Mouse (Mus musculus) skeletal muscle tissue, adult 2 months (tissue): ENCODE measurements around the gene AL732309.1.

Experiments used
- DNase-seq: peaks from one replicate; pipeline ENCODE4 v3.0.0-alpha.2; 2012; ENCODE audit warnings: low read depth, low spot score

Gene AL732309.1

GRCm38 (mm10) chr2:25240310-25240709 lies 6.4 kb downstream of the AL732309.1 start:
- no peak for DNase-seq

DNA sequence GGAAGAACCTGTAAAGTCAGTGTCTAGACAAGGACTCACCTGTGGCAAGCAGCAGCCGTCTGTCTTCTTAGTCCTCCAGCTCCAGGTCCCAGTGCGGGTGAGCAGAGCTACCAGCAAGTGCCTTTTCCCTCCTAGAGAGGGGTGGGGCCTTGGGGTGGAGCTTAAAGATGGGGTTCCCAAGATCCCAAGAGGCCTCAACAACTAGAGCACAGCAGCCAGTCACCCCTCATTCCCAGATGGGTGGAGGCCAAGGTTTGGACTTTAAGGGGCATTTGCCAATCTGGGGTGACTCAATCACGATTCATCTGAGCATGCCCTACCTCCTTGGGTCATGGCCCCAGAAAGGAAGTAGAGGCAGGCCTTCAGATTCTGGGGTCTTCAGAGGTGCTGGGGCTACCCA lies 6.9 kb downstream of the AL732309.1 start:
- DNase-seq, result no peak

DNA sequence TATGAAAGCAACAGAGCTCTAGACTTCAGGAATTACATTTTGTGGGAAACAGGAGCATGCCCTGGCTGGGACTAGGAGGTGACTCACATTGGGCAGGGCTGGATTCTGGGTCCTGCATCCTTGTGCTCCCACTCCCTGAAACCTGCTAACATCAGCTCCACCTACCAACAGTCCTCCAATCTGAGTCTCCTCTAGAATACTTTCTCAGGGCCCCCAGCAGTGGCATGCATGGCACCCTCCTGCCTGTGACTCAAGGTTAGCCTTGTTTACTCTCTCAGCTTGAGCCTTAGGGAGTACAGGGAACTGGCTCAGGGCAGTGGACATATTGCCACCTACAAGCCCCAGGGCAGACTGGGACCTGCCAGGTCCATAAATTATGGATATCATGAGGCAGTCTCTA lies 8.6 kb downstream of the AL732309.1 start:
- DNase-seq, result no peak

- DNase-seq, result no peak
Measured at GRCm38 (mm10) chr2:25237522-25237921, 9.1 kb downstream of the AL732309.1 start.

DNA sequence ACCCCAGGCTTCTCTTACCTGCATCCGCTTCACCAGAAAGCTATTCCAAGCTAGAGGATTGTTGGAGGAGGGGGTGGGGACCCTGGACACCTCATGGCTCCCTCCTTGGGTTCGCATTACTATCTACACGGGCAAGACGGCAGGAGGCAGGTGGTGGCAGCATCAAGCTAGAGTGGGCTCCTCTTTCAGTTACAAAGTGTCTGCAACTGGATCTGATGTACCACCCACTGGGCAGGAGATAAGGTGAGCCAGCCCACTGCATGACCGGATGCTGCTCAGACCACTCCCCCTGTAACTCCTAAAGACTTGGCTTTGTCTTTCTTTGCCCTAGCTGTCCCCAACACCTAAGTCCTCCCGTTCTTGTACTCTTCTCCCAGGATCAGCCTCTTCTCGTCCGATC lies 10.0 kb downstream of the AL732309.1 start, which contains the start of gene Rnf224:
Gene Rnf224 (minus strand): TSS at position 174 of the 400 bp plus-strand sequence.
- no peak for DNase-seq

DNA sequence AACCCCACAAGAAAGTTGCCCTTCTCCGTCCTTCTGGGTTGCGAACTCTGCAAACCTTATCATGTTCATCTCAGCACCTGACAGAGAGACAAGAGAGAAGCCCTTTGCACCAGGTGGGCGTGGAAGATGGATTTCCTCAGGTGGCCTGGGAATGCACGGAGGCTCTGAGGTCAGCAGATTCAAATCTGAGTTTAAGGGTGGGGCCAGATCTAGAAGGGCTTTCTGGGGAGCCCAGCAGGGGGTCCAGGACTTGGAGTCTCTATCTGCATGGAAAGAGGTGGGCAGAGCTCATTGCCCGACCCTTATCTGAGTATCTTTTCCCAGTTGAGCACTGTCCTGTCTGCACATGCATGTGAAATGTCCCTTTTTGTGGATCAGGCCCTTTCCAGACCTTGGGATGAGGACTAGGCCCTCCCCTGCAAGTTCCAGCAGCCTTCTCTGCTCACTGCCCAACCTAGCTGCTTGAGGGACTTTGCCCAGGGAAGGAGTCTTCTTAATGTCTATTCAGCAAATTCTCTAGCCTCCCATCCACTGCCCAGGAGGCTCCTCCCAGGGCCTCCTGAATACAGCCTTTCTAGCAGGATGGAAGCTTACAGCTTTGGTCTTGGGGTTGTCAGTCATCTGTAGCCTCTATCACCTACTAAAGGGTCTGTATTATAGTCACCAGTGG lies 12.0 kb downstream of the AL732309.1 start:
- no peak for DNase-seq

- DNase-seq, result no peak
Measured at GRCm38 (mm10) chr2:25234050-25234449, 12.6 kb downstream of the AL732309.1 start, which contains the start of gene Slc34a3. TSS of gene Slc34a3 (minus strand) at chr2:25234364.

GRCm38 (mm10) chr2:25233421-25233820 lies 13.2 kb downstream of the AL732309.1 start:
- DNase-seq, result no peak

GRCm38 (mm10) chr2:25231038-25231437 lies 15.6 kb downstream of the AL732309.1 start:
- DNase-seq, result no peak

DNA sequence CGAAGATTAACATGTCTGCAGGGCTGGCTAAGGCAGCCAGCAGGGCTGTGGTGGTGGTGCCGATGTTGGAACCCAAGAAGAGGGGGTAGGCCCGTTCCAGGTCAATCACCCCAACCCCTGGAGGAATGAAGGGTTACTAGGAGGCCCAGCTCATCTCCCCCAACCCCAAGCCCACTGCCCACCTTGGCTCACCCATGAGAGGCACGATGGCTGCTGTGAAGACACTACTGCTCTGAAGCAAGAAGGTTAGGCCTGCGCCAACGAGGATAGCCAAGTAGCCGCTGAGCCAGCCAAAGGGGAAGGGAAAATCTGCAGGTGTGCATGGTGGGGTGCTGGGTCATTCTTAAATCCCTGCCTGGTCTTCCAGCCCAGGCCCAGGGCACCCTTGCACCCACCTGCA lies 16.1 kb downstream of the AL732309.1 start:
- DNase-seq, result no peak

- DNase-seq, result no peak
Measured at GRCm38 (mm10) chr2:25229582-25229981, 17.1 kb downstream of the AL732309.1 start.

- DNase-seq, result no peak
Measured at GRCm38 (mm10) chr2:25228995-25229530, 17.6 kb downstream of the AL732309.1 start.

DNA sequence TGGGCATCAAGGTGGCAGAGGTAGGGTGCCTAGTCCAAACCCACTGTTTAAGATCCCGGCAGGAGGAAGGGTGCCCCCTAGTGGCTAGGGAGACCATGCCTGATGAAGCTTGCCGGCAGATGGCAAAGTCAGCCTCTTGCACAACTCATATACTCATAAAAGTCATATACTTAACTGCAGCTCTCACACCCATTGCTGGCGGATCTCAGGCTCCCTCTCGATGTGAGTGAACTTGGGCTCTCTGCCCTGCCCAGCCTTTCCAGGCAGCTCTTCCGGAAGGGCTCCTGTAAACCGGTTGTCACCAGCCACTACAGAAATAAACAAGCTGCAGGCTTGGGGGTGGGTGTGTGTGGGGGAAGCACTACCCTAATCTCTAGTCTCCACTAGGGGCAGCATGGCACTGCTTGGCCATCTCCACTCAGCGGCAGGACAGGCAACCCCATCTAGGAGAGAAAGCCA lies 18.2 kb downstream of the AL732309.1 start:
- peak; percentile 88 for DNase-seq

- DNase-seq, result no peak
Measured at GRCm38 (mm10) chr2:25227406-25227805, 19.3 kb downstream of the AL732309.1 start.

DNA sequence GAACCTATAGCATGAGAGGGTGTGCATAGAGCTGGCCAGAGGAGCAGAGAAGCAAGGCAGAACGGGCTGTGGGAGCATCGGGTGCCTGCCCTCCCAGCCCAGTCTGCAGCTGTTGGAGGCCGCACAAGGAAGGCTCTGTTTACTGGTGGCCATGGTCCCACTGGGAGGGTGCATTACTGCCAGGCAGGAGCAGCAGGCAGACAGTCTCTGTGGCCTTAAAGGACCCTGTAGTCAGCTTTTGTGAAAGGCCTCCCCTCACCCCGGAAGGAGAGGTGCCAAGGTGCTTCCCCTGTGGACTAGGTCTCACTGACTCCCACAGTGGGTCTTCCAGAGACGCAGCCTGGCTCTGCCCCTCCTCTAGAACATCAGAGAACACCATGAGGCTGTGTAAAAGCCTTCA lies 19.8 kb downstream of the AL732309.1 start:
- peak; percentile 80 for DNase-seq

DNA sequence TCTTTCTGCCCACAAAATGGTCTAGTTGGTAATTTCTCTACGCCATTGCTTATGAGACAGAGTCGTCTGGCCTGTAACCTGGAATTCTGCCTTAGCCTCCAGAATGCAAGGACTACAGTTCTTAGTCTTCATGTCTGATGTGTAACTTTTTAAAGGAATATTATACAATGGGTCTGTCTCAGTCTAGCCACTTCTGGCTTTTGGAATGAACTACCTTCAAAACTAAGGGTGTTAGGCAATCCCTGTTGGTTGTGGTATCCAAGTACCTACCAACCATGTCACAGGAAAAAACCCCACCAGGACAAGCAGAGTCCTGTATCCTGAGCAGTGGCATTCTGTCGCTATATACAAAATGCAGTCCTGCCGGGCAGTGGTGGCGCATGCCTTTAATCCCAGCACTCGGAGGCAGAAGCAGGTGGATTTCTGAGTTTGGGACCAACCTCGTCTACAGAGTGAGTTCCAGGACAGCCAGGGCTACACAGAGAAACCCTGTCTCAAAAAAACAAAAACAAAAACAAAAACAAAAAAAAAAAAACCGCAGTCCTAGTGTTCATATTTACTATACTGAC lies 20.8 kb downstream of the AL732309.1 start:
- DNase-seq, result no peak

DNA sequence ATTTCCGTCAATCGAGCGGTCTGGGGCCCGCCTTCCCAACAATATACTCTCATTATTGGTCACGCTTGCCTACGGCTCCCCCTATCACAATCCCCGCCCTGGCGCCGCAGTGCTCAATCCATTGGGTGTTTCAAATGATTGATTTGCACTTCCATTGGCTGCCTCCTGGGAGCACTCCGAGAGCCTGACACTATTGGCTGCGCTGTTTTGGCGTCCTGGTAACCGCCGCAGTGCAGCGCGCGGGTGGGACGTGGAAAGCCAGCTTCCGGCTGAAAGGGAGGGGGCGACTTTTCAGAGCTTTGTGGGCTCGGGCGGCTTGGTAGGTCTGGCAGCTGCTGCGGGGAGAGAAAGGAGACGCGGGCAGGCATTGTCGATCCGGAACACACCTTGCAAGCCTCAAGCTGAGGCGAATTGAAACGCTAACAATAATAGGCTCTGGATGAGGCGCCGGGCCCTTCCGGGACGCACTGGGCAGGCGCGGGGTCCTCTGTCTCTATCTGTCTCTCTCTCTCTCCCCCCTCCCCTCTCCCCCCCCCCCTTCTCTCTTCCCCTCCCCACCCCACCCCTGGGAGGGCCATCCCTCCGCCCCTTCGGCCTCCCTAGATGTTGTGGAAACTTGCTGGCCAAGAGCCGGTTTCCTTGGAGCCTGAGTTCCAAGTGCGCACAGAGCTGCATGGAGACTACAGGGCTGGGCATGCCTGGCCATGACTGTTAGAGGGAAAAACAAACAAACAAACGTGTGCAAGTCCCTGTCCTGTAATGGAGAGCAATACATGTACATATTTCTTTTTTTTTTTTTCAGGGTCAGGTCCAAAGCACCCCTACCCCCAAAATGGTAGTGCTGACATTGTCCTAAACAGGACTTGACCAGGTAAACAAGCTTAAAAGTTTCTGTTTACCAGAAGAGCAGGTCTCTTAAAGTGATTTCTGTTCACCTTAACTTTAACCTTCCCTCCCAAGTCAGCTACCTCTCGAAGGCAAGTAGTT lies 21.6 kb downstream of the AL732309.1 start:
- peak; percentile 100 for DNase-seq

DNA sequence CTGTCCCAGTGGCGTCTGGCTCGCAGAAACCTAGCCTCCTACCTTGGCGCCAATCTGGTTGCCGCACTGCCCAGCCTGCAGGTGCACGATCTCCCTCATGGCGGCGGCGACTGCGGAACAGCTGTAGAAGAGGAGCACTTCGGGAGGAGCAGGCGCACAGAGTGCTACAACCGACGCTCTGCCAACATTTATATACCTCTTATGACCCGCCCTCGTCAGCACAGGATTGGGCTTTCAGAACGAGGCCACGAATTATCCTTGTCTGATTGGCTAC lies 22.2 kb downstream of the AL732309.1 start, which contains the start of gene Tubb4b:
Gene Tubb4b (minus strand): TSS at position 211 of the 274 bp plus-strand sequence.
- no peak for DNase-seq

GRCm38 (mm10) chr2:25223681-25224491 lies 22.8 kb downstream of the AL732309.1 start:
- DNase-seq, result peak; percentile 86

DNA sequence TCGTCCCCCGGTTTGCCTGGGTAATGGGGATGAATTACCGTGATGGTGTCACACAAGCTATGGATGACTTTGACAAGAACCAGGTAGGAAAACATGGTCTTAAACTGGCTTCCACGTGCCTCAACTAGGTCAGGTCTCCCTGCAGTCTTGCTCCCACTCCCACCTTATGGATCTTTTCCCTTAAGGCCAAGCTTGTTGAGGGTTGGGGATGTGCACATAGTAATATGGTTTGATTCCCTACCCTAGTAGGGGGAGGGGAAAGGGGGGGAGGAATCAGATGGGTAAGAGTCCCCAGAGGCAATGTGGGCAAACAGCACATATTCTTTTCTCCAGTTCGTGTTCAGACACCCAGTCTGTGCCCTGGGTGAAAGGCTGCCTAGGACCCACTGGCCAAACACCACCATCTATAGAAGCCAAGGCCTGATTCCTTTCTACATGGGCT lies 25.3 kb downstream of the AL732309.1 start:
- DNase-seq, result no peak

GRCm38 (mm10) chr2:25218445-25218844 lies 28.2 kb downstream of the AL732309.1 start, which contains the start of gene Fam166a:
TSS of gene Fam166a (plus strand) at chr2:25218745.
- no peak for DNase-seq
